Mouse (Mus musculus): Measurements from ENCODE around the gene Igsf9. TPM values are rescaled to one million over a fixed set of nuclear protein-coding genes. Genes with fewer than 3 reads are reported as not detected.
A peak's percentile ranks its signal among the peaks of the same experiment; 100 is the strongest.

Gene Igsf9
- polyA plus RNA-seq, 1 experiment, result 0.77 TPM

DNA sequence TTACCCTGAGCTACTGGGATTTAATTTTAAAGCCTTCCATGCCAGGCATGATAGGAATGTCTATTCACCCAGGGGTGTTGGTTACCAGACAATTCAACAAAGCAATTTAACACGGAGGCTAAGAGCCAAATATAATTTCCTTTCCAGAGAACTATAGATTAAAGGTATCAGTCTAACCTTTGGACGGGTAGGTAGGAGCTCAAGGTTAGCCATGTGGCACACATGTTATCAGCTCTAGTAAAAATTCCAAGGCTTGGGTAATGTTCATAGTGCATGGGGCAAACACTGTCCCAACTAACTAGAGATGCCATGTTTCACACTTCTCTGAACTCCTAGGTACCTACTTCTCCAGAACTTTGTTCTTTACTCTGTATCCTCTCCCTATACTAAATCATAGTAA, 20.0 kb upstream of the Igsf9 start:
- H3K4me3 ChIP-seq, result no peak overlapping the region
- TF ChIP-seq TCF3 (IDR thresholded peaks at IDR 0.05; ENCODE audit: insufficient read length, low read depth) (no peak), SRF (IDR thresholded peaks at IDR 0.05; ENCODE audit: control insufficient read depth, insufficient read length, low read depth) (no peak)
- no peaks in the 10 kb centered on the region for H3K27me3 ChIP-seq (ENCODE audit: control insufficient read depth, insufficient read depth, insufficient read length)
- H3K4me2 ChIP-seq (ENCODE audit: low read depth), result no peak overlapping the region
- no peaks in the 10 kb centered on the region for H3K79me2 ChIP-seq (ENCODE audit: control insufficient read depth, insufficient read depth)
- H3K36me3 ChIP-seq (ENCODE audit: control insufficient read depth, insufficient read depth), result no peaks in the 10 kb centered on the region
- no peak overlapping the region for H3ac ChIP-seq (ENCODE audit: control insufficient read depth, insufficient read length)

DNA sequence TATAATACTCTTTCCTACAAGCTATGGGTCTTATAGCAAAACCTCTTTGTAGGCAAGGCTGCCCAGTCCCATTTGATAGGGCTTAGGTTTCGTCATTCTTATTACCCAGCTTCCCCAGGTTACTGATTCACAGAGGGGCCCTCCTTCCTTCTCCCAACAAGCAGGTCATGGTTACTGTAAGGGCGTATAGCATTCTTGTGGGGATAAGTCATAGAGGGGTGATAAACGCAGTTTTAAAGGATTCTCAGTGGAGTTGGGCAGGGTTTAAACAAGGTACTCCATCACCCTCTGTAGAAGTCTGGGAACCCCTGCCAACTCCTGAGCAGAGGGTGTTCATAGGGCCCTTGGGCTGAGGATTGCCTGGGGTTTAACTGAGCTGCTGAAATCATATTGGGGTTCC, 19.1 kb upstream of the Igsf9 start:
- H3K36me3 ChIP-seq (ENCODE audit: control insufficient read depth, insufficient read depth), result no peaks in the 10 kb centered on the region
- H3K4me2 ChIP-seq (ENCODE audit: low read depth), result no peak overlapping the region
- H3K4me3 ChIP-seq, result no peak overlapping the region
- no peak overlapping the region for H3ac ChIP-seq (ENCODE audit: control insufficient read depth, insufficient read length)
- TF ChIP-seq CEBPB (IDR thresholded peaks at IDR 0.05; ENCODE audit: insufficient read depth, poor library complexity, severe bottlenecking) (no peak), TCF12 (IDR thresholded peaks at IDR 0.05; ENCODE audit: insufficient read depth, poor library complexity, severe bottlenecking) (no peak), POLR2A (IDR thresholded peaks at IDR 0.05; ENCODE audit: insufficient read length, low read depth) (no peak), POLR2AphosphoS2 (IDR thresholded peaks at IDR 0.05; ENCODE audit: insufficient read length, low read depth) (no peak), USF1 (IDR thresholded peaks at IDR 0.05; ENCODE audit: low read depth) (no peak), MYOD1 (IDR thresholded peaks at IDR 0.05; ENCODE audit: control insufficient read depth in 1 of 3, insufficient read length in 2 of 3, low read depth in 2 of 3) (no peak), MYOG (IDR thresholded peaks at IDR 0.05; ENCODE audit: control insufficient read depth in 1 of 3, insufficient read depth in 1 of 3, insufficient read length in 2 of 3, low read depth in 2 of 3) (no peak), TCF3 (IDR thresholded peaks at IDR 0.05; ENCODE audit: insufficient read length, low read depth) (no peak), REST (IDR thresholded peaks at IDR 0.05; ENCODE audit: insufficient read depth, insufficient read length) (no peak), MAX (IDR thresholded peaks at IDR 0.05; ENCODE audit: low read depth) (no peak), SRF (IDR thresholded peaks at IDR 0.05; ENCODE audit: control insufficient read depth, insufficient read length, low read depth) (no peak), E2F4 (IDR thresholded peaks at IDR 0.05; ENCODE audit: insufficient read depth) (no peak)
- H3K79me2 ChIP-seq (ENCODE audit: control insufficient read depth, insufficient read depth), result no peaks in the 10 kb centered on the region
- no peaks in the 10 kb centered on the region for H3K27me3 ChIP-seq (ENCODE audit: control insufficient read depth, insufficient read depth, insufficient read length)

DNA sequence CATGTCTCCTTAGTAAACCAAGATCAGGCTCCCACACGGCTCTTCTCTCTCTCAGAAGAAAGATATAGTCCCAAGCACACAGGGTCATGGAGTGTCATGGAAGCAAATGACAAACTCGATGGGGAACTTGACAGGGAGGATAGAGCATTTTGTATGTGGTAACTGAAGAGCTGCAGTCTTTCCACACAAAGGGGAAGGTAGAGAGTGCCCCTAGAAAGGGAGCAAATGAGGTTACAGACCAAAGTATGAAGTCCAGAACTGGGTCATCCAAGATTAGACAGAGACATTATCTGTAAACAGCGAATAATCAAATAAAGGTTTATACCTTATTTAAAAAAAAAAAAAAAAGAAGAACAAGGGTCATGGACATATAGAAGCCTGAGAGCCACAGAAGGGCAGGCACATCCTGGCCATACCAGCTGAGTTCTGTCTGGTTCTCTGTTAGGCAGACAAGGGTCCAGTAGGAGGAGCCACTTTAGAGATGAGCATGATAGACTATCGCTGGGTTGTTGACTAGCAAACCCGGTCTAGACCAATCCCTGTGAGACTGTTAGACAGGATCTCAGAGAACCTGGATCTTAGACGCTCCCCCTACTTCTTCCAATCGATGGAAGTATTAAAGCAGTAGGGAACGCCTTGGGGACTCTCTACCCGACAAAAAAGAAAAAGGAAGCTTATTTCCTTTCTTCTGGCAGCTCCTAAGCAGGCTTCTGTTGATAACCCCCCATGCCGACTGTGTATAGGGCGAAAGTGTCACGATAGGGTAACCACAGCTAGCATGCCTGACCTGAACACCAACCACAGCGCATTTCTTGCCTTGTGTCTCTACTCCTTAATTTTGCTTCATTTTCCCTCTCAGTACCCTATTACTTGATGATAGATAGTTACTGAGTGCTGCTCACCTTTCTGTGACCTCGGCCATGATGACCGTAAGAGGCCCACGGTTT, 17.9 kb upstream of the Igsf9 start:
- no peak overlapping the region for H3ac ChIP-seq (ENCODE audit: control insufficient read depth, insufficient read length)
- no peak overlapping the region for H3K4me3 ChIP-seq
- no peak for TF ChIP-seq SRF (IDR thresholded peaks at IDR 0.05; ENCODE audit: control insufficient read depth, insufficient read length, low read depth)
- TF ChIP-seq REST (IDR thresholded peaks at IDR 0.05; ENCODE audit: insufficient read depth, insufficient read length), result no peak
- no peak for TF ChIP-seq TCF12 (IDR thresholded peaks at IDR 0.05; ENCODE audit: insufficient read depth, poor library complexity, severe bottlenecking)
- TF ChIP-seq POLR2AphosphoS2 (IDR thresholded peaks at IDR 0.05; ENCODE audit: insufficient read length, low read depth), result no peak
- no peak for TF ChIP-seq CEBPB (IDR thresholded peaks at IDR 0.05; ENCODE audit: insufficient read depth, poor library complexity, severe bottlenecking)
- TF ChIP-seq TCF3 (IDR thresholded peaks at IDR 0.05; ENCODE audit: insufficient read length, low read depth), result no peak
- no peak for TF ChIP-seq MYOG (IDR thresholded peaks at IDR 0.05; ENCODE audit: control insufficient read depth in 1 of 3, insufficient read depth in 1 of 3, insufficient read length in 2 of 3, low read depth in 2 of 3)
- no peak for TF ChIP-seq POLR2A (IDR thresholded peaks at IDR 0.05; ENCODE audit: insufficient read length, low read depth)
- TF ChIP-seq USF1 (IDR thresholded peaks at IDR 0.05; ENCODE audit: low read depth), result no peak
- TF ChIP-seq MAX (IDR thresholded peaks at IDR 0.05; ENCODE audit: low read depth), result no peak
- no peak for TF ChIP-seq E2F4 (IDR thresholded peaks at IDR 0.05; ENCODE audit: insufficient read depth)
- no peak for TF ChIP-seq MYOD1 (IDR thresholded peaks at IDR 0.05; ENCODE audit: control insufficient read depth in 1 of 3, insufficient read length in 2 of 3, low read depth in 2 of 3)
- no peaks in the 10 kb centered on the region for H3K79me2 ChIP-seq (ENCODE audit: control insufficient read depth, insufficient read depth)
- H3K4me2 ChIP-seq (ENCODE audit: low read depth), result no peak overlapping the region
- H3K36me3 ChIP-seq (ENCODE audit: control insufficient read depth, insufficient read depth), result no peaks in the 10 kb centered on the region
- no peaks in the 10 kb centered on the region for H3K27me3 ChIP-seq (ENCODE audit: control insufficient read depth, insufficient read depth, insufficient read length)

DNA sequence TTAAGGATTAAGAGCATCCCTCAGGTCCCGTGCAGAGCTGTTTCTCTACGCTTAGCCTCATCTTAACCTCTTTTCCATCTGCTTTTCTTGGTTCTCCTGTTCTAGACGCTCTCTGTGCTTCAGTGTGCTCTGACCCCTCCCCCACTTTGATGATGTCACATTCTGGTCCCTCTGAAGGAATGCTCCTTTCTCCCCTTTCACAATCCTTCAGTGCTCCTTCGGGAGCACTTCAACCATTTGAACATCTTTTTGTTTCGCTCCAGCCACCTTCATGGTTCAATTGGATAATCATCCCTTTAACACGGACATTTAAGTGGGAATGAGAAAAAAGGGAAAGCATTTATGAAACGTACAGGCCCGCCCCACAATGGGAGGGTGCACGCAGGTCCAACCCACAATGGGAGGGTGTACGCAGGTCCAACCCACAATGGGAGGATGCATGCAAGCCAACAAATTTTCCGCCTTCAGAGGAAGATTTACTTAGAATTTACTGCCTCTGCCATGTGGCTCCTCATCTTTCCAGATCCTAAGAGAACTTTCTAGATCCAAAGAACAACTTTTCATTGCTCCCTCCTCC, 13.2 kb upstream of the Igsf9 start:
- H3K27me3 ChIP-seq (ENCODE audit: control insufficient read depth, insufficient read depth, insufficient read length), result no peaks in the 10 kb centered on the region
- peak overlapping the region; percentile 60 for H3K4me2 ChIP-seq (ENCODE audit: low read depth)
- TF ChIP-seq POLR2A (IDR thresholded peaks at IDR 0.05; ENCODE audit: insufficient read length, low read depth), result no peak
- no peak for TF ChIP-seq REST (IDR thresholded peaks at IDR 0.05; ENCODE audit: insufficient read depth, insufficient read length)
- no peak for TF ChIP-seq TCF3 (IDR thresholded peaks at IDR 0.05; ENCODE audit: insufficient read length, low read depth)
- no peak for TF ChIP-seq E2F4 (IDR thresholded peaks at IDR 0.05; ENCODE audit: insufficient read depth)
- TF ChIP-seq SRF (IDR thresholded peaks at IDR 0.05; ENCODE audit: control insufficient read depth, insufficient read length, low read depth), result no peak
- TF ChIP-seq TCF12 (IDR thresholded peaks at IDR 0.05; ENCODE audit: insufficient read depth, poor library complexity, severe bottlenecking), result no peak
- no peak for TF ChIP-seq USF1 (IDR thresholded peaks at IDR 0.05; ENCODE audit: low read depth)
- TF ChIP-seq MAX (IDR thresholded peaks at IDR 0.05; ENCODE audit: low read depth), result no peak
- no peak for TF ChIP-seq MYOD1 (IDR thresholded peaks at IDR 0.05; ENCODE audit: control insufficient read depth in 1 of 3, insufficient read length in 2 of 3, low read depth in 2 of 3)
- TF ChIP-seq POLR2AphosphoS2 (IDR thresholded peaks at IDR 0.05; ENCODE audit: insufficient read length, low read depth), result no peak
- no peak for TF ChIP-seq CEBPB (IDR thresholded peaks at IDR 0.05; ENCODE audit: insufficient read depth, poor library complexity, severe bottlenecking)
- TF ChIP-seq MYOG (IDR thresholded peaks at IDR 0.05; ENCODE audit: control insufficient read depth in 1 of 3, insufficient read depth in 1 of 3, insufficient read length in 2 of 3, low read depth in 2 of 3), result no peak
- H3K36me3 ChIP-seq (ENCODE audit: control insufficient read depth, insufficient read depth), result no peaks in the 10 kb centered on the region
- H3K4me3 ChIP-seq, result peak overlapping the region; percentile 12
- H3ac ChIP-seq (ENCODE audit: control insufficient read depth, insufficient read length), result no peak overlapping the region
- H3K79me2 ChIP-seq (ENCODE audit: control insufficient read depth, insufficient read depth), result no peaks in the 10 kb centered on the region
